Mouse (Mus musculus): ENCODE measurements at regions not wholly inside any gene's neighbourhood (a gene's known extent, or its start where the extent isn't known, plus 50 kb on each side); places are given as distances from the start of the nearest gene placed in this dataset.

- 0 out of 2 replicates have a peak, but pooled peaks have one; percentile 11 for ATAC-seq (replicated peaks; ENCODE audit: poor library complexity)
Measured at GRCm38 (mm10) chr17:68120230-68120629, 116.3 kb upstream of the Arhgap28 start.

- ATAC-seq (replicated peaks; ENCODE audit: poor library complexity) = no peak
Measured at GRCm38 (mm10) chr17:68120744-68121143, 116.8 kb upstream of the Arhgap28 start.

GRCm38 (mm10) chr17:68134373-68134772 is 130.5 kb upstream of the Arhgap28 start:
- peak; percentile 79 for ATAC-seq (replicated peaks; ENCODE audit: poor library complexity)

- ATAC-seq (replicated peaks; ENCODE audit: poor library complexity) = no peak
Measured at GRCm38 (mm10) chr17:68135436-68135835, 131.5 kb upstream of the Arhgap28 start.

- ATAC-seq (replicated peaks; ENCODE audit: poor library complexity) = peak; percentile 96
Measured at GRCm38 (mm10) chr17:68143307-68143706, 130.3 kb upstream of the L3mbtl4 start.

GRCm38 (mm10) chr17:68149237-68149792 is 124.3 kb upstream of the L3mbtl4 start:
- peak; percentile 94 for ATAC-seq (replicated peaks; ENCODE audit: poor library complexity)

GRCm38 (mm10) chr17:68152438-68153120 is 121.0 kb upstream of the L3mbtl4 start:
- peak; percentile 49 for ATAC-seq (replicated peaks; ENCODE audit: poor library complexity)

- ATAC-seq (replicated peaks; ENCODE audit: poor library complexity) = peak; percentile 72
Measured at GRCm38 (mm10) chr17:68154879-68155278, 118.7 kb upstream of the L3mbtl4 start.

- no peak for ATAC-seq (replicated peaks; ENCODE audit: poor library complexity)
Measured at GRCm38 (mm10) chr17:68158172-68158651, 115.4 kb upstream of the L3mbtl4 start.

GRCm38 (mm10) chr17:68161107-68161506 is 112.5 kb upstream of the L3mbtl4 start:
- peak; percentile 56 for ATAC-seq (replicated peaks; ENCODE audit: poor library complexity)

GRCm38 (mm10) chr17:68163545-68163944 is 110.1 kb upstream of the L3mbtl4 start:
- no peak for ATAC-seq (replicated peaks; ENCODE audit: poor library complexity)

GRCm38 (mm10) chr17:68164666-68165065 is 108.9 kb upstream of the L3mbtl4 start:
- ATAC-seq (replicated peaks; ENCODE audit: poor library complexity) = no peak

- no peak for ATAC-seq (replicated peaks; ENCODE audit: poor library complexity)
Measured at GRCm38 (mm10) chr17:68165171-68165825, 108.3 kb upstream of the L3mbtl4 start.

GRCm38 (mm10) chr17:68166397-68166796 is 107.2 kb upstream of the L3mbtl4 start:
- ATAC-seq (replicated peaks; ENCODE audit: poor library complexity) = peak; percentile 69

GRCm38 (mm10) chr17:68172838-68173237 is 100.8 kb upstream of the L3mbtl4 start:
- peak; percentile 90 for ATAC-seq (replicated peaks; ENCODE audit: poor library complexity)

- peak; percentile 79 for ATAC-seq (replicated peaks; ENCODE audit: poor library complexity)
Measured at GRCm38 (mm10) chr17:68176611-68177165, 96.9 kb upstream of the L3mbtl4 start.

- peak; percentile 58 for ATAC-seq (replicated peaks; ENCODE audit: poor library complexity)
Measured at GRCm38 (mm10) chr17:68177835-68178234, 95.8 kb upstream of the L3mbtl4 start.

GRCm38 (mm10) chr17:68185385-68185784 is 88.2 kb upstream of the L3mbtl4 start:
- no peak for ATAC-seq (replicated peaks; ENCODE audit: poor library complexity)

GRCm38 (mm10) chr17:68189888-68190287 is 83.7 kb upstream of the L3mbtl4 start:
- ATAC-seq (replicated peaks; ENCODE audit: poor library complexity) = no peak

GRCm38 (mm10) chr17:68205545-68205944 is 68.1 kb upstream of the L3mbtl4 start:
- ATAC-seq (replicated peaks; ENCODE audit: poor library complexity) = no peak

- no peak for ATAC-seq (replicated peaks; ENCODE audit: poor library complexity)
Measured at GRCm38 (mm10) chr17:68208837-68209236, 64.8 kb upstream of the L3mbtl4 start.
